Mouse (Mus musculus) spleen, adult 2 months (tissue): ENCODE results near the gene Bloc1s5. TPM values are rescaled to one million over a fixed set of nuclear protein-coding genes. Genes with fewer than 3 reads are reported as not detected.

Experiments
- DNase-seq, 2 experiments: peaks; one replicate each; pipeline versions ENCODE4 v3.0.0 to v3.0.0-alpha.2; 2012 to 2021; ENCODE audit warnings: low spot score in 2 of 2, low read depth in 1 of 2
- H3K27ac ChIP-seq: fragments of 200-500 bp; 2 replicates; pipeline ENCODE4 v1.5.1; 2012; ENCODE audit warnings: low read length, inconsistent platforms; ENCODE audit not compliant: insufficient read depth
- H3K27me3 ChIP-seq: fragments of 200-500 bp; 2 replicates; pipeline ENCODE4 v1.6.1; 2012; ENCODE audit warnings: mild to moderate bottlenecking, moderate library complexity, low read length, inconsistent platforms; ENCODE audit not compliant: control insufficient read depth, insufficient read depth
- H3K36me3 ChIP-seq: fragments of 200-500 bp; 2 replicates; pipeline ENCODE4 v1.6.1; 2012; ENCODE audit warnings: mild to moderate bottlenecking, low read length, inconsistent platforms; ENCODE audit not compliant: control insufficient read depth, insufficient read depth
- H3K4me1 ChIP-seq: fragments of 200-500 bp; 2 replicates; pipeline ENCODE4 v1.6.1; 2011; ENCODE audit warnings: inconsistent platforms; ENCODE audit not compliant: control insufficient read depth, insufficient read depth, insufficient read length
- H3K4me3 ChIP-seq: fragments of 200-500 bp; 2 replicates; pipeline ENCODE4 v1.5.1; 2011; ENCODE audit warnings: mild to moderate bottlenecking, inconsistent platforms; ENCODE audit not compliant: insufficient read depth, insufficient read length; ENCODE audit errors: extremely low read depth
- CTCF ChIP-seq: fragments of 200-500 bp; IDR thresholded peaks from 2 replicates; pipeline ENCODE4 v1.5.1; 2011; ENCODE audit warnings: mild to moderate bottlenecking, inconsistent platforms; ENCODE audit not compliant: insufficient read depth, insufficient read length, insufficient replicate concordance; ENCODE audit errors: extremely low read depth
- POLR2A ChIP-seq: fragments of 200-500 bp; IDR thresholded peaks from 2 replicates; pipeline ENCODE4 v1.6.1; 2011; ENCODE audit warnings: low read depth, low read length, inconsistent platforms
- WGBS: fragments of 180-500 bp; shearing (Covaris S2); methylation state at CpG from one replicate; pipeline ENCODE4 v1.1.7; 2018; 5-methylcytosine and 5-hydroxymethylcytosine counted together
- polyA plus RNA-seq: library from polyadenylated mRNA; depleted of rRNA; stranded (reverse); fragments of >200 nt; gene quantifications from 2 replicates; pipeline ENCODE4 v1.2.3, GENCODE M21; 2012

Bloc1s5 gene
- polyA plus RNA-seq, 1 experiment: 2.3 TPM

- TF ChIP-seq CTCF (no peak), POLR2A (no peak)
- no peak for DNase-seq
- WGBS: 85% methylated on average over 4 of the region's 4 CpGs
Measured at GRCm38 (mm10) chr13:38616887-38617286, 18.0 kb downstream of the Bloc1s5 start.

GRCm38 (mm10) chr13:38615656-38616055 lies 19.3 kb downstream of the Bloc1s5 start:
- no peaks in the 10 kb centered on the region for H3K4me1 ChIP-seq
- WGBS: 84% methylated on average over 5 of the region's 5 CpGs
- peaks cover 2% of the 10 kb centered on the region for H3K36me3 ChIP-seq
- no peak overlapping the region for H3K27ac ChIP-seq
- TF ChIP-seq POLR2A (no peak), CTCF (no peak)
- no peak overlapping the region for H3K4me3 ChIP-seq
- no peak for DNase-seq
- no peaks in the 10 kb centered on the region for H3K27me3 ChIP-seq

More at GRCm38 (mm10) chr13:38616887-38617286, 18.0 kb downstream of the Bloc1s5 start:
- Histone ChIP-seq H3K4me1 (no peaks in the 10 kb centered on the region), H3K36me3 (peaks cover 2% of the 10 kb centered on the region), H3K4me3 (no peak overlapping the region), H3K27ac (no peak overlapping the region), H3K27me3 (no peaks in the 10 kb centered on the region)

GRCm38 (mm10) chr13:38614298-38614697 lies 20.6 kb downstream of the Bloc1s5 start:
- no peaks in the 10 kb centered on the region for H3K27me3 ChIP-seq
- H3K4me1 ChIP-seq: no peaks in the 10 kb centered on the region
- no peak for DNase-seq
- 62% methylated on average over 5 of the region's 5 CpGs for WGBS
- H3K36me3 ChIP-seq: peaks cover 2% of the 10 kb centered on the region
- no peak overlapping the region for H3K4me3 ChIP-seq
- no peak overlapping the region for H3K27ac ChIP-seq
- TF ChIP-seq POLR2A: no peak
- no peak for TF ChIP-seq CTCF

DNA sequence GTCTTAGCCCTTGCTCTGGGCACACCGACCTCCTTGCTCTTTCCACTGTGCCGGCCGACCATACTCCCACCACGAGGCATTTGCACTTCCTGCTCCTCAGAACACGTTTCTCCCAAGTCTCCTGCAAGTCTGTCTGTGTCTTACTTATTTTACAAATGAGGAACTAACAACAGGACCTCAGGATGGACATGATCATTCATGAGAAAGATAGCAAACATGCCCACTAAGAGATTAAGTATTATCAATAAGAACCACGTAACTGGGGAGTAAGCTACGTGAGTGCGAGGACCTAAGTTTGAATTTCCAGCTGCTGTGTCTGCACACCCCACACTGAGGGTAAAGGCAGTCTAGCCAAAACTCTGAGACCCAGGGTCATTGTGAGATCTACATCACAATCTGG lies 21.3 kb downstream of the Bloc1s5 start:
- no peaks in the 10 kb centered on the region for H3K4me1 ChIP-seq
- H3K27me3 ChIP-seq: no peaks in the 10 kb centered on the region
- no peaks in the 10 kb centered on the region; the same call in 1 of the 2 replicates for H3K36me3 ChIP-seq
- DNase-seq: no peak
- 70% methylated on average over 8 of the region's 8 CpGs for WGBS
- no peak overlapping the region for H3K4me3 ChIP-seq
- H3K27ac ChIP-seq: no peak overlapping the region
- no peak for TF ChIP-seq POLR2A
- TF ChIP-seq CTCF: no peak

GRCm38 (mm10) chr13:38612608-38613007 lies 22.3 kb downstream of the Bloc1s5 start:
- Histone ChIP-seq H3K4me3 (no peak overlapping the region), H3K27me3 (no peaks in the 10 kb centered on the region), H3K36me3 (no peaks in the 10 kb centered on the region; the same call in 1 of the 2 replicates), H3K27ac (no peak overlapping the region), H3K4me1 (no peaks in the 10 kb centered on the region)
- TF ChIP-seq CTCF: no peak
- no peak for TF ChIP-seq POLR2A
- no peak for DNase-seq
- 96% methylated on average over 9 of the region's 9 CpGs for WGBS

DNA sequence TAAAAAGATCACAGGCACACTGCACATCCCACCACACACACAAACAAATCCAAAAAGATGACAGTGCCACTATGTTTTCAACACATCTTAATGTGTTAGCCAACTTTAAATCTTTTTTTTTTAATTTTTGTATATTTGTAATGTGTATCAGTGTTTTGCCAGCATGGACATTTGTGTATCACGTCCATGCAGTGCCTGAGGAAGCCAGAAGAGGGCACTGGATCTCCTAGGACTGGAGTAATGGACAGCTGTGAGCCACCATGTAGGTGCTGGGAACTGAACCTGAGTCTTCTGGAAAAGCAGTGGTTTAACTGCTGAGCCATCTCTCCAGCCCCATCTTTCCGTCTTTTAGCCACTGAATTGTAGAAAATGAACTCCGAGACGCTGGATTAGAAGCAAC lies 22.7 kb downstream of the Bloc1s5 start:
- no peaks in the 10 kb centered on the region for H3K27me3 ChIP-seq
- H3K27ac ChIP-seq: no peak overlapping the region
- no peak overlapping the region for H3K4me3 ChIP-seq
- 95% methylated on average over 4 of the region's 4 CpGs for WGBS
- H3K4me1 ChIP-seq: no peaks in the 10 kb centered on the region
- no peaks in the 10 kb centered on the region; the same call in 1 of the 2 replicates for H3K36me3 ChIP-seq
- no peak for TF ChIP-seq POLR2A
- TF ChIP-seq CTCF: no peak
- no peak for DNase-seq

DNA sequence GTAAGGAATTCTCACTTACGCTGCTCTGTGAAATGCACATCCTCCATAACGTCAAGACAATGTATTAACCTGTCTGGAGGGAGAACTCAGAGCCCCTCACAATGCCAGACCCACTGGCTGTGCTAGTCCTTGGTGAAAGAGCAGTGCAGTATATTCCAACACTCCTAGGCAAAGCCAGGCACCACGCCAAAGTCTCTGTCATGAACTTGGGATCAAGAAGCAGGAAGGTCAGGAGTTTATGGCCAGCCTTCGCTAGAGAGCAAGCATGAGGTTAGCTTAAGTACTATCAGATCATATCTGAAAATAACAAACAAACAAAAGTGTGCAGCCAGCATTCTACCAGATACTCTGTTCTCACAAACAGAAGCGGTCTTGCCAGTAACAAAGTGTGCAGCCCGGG lies 24.6 kb downstream of the Bloc1s5 start:
- TF ChIP-seq CTCF (no peak), POLR2A (no peak)
- H3K27ac ChIP-seq: no peak overlapping the region
- H3K36me3 ChIP-seq: no peaks in the 10 kb centered on the region; the same call in 1 of the 2 replicates
- DNase-seq: no peak
- no peaks in the 10 kb centered on the region for H3K4me1 ChIP-seq
- no peak overlapping the region for H3K4me3 ChIP-seq
- no peaks in the 10 kb centered on the region for H3K27me3 ChIP-seq
- 89% methylated on average over 6 of the region's 6 CpGs for WGBS

DNA sequence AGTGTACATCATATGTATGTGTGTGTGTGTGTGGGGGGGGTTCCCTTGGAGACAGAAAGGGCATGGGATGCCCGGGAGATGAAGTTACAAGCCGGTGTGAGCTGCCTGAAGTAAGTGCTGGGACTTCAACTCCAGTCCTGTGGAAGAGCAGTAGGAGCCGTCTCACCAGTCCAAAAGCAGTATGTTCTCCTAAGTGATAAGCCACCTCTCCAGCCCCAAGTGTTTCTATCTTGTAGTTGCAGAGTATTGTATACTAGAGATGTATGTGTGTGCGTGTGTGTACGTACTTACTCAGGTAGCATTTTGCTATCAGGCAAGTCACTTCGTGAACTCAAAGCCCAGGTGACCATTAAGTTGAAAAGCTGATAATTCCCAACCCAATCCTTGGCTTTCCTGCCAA lies 27.8 kb downstream of the Bloc1s5 start:
- no peak for DNase-seq
- Histone ChIP-seq H3K27ac (no peak overlapping the region), H3K4me1 (no peaks in the 10 kb centered on the region), H3K36me3 (no peaks in the 10 kb centered on the region; the same call in 1 of the 2 replicates), H3K4me3 (no peak overlapping the region), H3K27me3 (no peaks in the 10 kb centered on the region)
- TF ChIP-seq CTCF (no peak), POLR2A (no peak)
- WGBS: 83% methylated on average over 6 of the region's 6 CpGs
